Mouse (Mus musculus) heart, adult 9 months (tissue): ENCODE data around the gene Wdr83os.
"Not testable (repeated sequence)": the region's sequence is repeated elsewhere in the genome, so short reads cannot be mapped to it uniquely, and the experiment has no call there.

Source experiments
- DNase-seq, 2 experiments: peaks; one replicate each; pipeline ENCODE4 v3.0.0; 2022; ENCODE audit warnings: low spot score in 2 of 2

Gene Wdr83os

DNA sequence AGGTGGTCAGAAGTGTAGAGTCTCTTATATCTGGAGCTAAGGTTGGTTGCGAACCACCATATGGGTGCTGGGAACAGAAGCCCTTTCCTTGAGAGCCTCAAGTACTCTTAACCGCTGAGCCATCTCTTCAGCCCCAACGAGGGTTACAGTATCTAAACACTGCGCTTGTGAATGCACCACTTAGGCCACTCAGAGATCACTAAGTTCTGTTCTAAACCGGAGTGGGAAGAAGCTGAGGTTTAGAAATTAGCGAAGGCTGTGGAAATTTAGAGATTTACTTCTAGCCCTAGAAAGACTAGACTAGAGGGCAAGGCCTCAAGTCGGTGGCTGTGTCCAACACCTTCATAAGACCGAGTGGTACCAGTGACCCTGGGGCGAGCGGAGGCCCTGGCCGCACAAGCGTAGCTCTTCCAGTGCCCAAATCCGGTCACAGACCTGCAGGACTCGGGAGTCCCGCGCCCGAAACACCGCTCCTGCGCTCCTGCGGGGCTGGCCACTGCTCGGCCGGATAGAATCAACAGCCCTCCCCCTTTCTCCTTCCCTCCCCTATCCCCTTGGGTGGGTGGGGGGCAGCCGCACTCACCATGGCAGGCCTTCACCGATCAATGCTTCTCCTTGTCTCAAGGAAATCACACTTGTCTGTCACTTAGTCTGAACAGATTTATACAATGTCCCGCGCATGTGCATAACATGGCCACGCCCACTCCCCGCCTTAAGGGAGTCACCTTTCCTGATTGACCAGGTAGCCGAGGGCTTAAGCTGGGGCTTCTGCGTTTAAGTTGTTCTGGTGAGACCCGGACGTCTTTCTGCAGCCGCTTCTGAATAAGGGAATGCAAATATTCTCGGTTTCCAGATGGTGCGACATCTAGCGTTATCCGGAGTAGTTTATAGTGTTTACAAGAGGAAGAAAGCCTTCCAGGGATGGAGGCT is 38.8 kb downstream of the Wdr83os start:
- peak; percentile 68 to 77 for DNase-seq

DNA sequence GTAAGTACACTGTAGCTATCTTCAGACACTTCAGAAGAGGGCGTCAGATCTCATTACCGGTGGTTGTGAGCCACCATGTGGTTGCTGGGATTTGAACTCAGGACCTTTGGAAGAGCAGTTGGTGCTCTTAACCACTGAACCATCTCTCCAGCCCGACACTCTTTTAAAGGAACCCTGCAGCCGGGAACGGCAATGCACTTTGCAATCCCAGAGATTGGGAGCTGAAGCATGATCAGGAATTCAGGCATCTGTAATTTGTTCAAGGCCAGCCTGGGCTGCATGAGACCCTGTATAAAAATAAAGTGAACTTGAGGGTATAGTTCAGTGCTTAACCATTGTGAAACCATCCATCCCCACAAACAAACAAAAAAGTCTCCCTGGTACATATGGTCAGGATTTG is 39.7 kb downstream of the Wdr83os start:
- DNase-seq = not testable (repeated sequence)

DNA sequence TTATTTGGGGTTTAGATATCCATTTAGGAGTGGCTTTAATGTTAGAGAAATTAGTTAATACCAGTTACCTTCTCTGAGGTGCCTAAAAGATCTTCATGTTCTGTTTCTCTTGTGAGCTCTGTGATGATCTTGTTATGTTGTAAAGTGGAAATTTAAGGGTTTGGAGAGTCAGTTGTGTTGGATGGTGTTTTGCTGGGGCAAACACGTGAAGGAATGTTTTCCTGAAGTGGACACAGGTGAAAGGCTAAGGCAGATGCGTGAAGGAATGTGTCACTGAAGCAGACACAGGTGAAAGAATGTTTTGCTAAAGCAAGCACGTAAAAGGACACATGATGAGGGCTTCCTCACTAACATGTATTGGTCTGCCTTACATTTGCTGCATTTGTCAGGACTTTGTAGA is 42.5 kb downstream of the Wdr83os start, which contains the start of gene Zfp791:
Zfp791 (minus strand) TSS at position 101 of the 400 bp plus-strand sequence.
- no peak for DNase-seq

DNA sequence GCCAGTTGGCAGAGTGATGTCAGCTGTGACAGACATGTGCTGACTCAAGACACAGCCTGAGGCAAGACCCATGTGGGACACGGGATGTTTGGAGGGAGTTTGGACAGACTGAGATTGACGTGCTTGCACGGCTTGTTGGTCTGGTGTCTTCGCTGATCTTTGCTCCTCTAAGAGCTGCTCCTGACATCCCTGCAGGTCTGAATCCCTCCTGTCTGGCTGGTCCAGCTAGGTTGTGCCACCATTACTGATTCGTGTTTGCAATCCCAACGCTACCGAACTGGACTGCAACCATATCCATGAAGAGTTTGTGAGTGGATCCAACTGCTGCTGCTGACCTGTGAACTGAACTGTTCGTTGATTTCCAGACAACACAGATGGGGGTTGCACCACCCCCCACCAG is 43.2 kb downstream of the Wdr83os start:
- DNase-seq = no peak
